Mouse (Mus musculus): ENCODE results near the gene Hlx. TPM values are rescaled to one million over a fixed set of nuclear protein-coding genes. Genes with fewer than 3 reads are reported as not detected.

Hlx gene
- polyA plus RNA-seq (2015; fragmentation: Nextera tagmentation; extraction: Ambion mirVana), result 30.0 and 33.8 TPM in 2 replicates

DNA sequence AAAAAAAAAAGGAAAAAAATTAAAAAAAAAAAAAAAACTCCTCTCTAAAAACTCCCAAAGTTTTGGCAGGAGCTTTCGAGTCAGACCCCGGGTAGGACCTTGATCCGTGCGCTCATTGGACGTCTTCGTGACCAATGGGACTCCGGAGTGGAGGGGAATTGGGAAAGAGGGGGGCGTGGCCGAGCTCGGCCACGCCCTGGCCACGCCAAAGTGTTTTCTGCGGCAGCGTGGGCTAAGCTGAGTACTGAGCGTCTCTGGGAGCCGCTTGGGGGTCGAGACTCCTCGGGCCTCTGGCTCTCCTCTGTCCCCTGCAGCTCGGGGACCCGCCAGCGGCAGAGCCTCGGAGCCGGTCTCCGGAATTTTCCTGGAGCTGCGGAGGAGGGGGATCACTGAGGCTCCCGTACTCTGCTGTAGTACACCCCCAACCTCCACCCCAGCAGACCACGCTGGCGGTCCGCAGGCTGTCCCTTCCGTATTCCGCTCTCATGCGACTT is at the start of gene Hlx:
Hlx (minus strand) TSS at position 64 of the 494 bp plus-strand sequence.
- peak within 1 kb of the TSS; percentile 73 for H3K4me3 ChIP-seq (ENCODE audit: low read length)
- peak within 1 kb of the TSS; percentile 54 for H3K4me2 ChIP-seq (ENCODE audit: low read depth, low read length)
- H3K9ac ChIP-seq (ENCODE audit: low read depth, low read length), result peak within 1 kb of the TSS; percentile 94
- ATAC-seq, result peak; percentile 84
- H3K36me3 ChIP-seq (ENCODE audit: control insufficient read depth, insufficient read depth, low read length), result no peaks in the 10 kb centered on the region
- peak within 1 kb of the TSS; percentile 99 for H3K27ac ChIP-seq (ENCODE audit: low read length)
- H3K4me1 ChIP-seq (ENCODE audit: control insufficient read depth, insufficient read depth, low read length), result peaks cover 10% of the 10 kb centered on the region
- WGBS, result under 1% methylated on average over 32 of the region's 32 CpGs
- peaks cover 26% of the 10 kb centered on the region; the same call in 1 of the 2 replicates for H3K27me3 ChIP-seq (replicated peaks; ENCODE audit: control insufficient read depth, insufficient read depth, low read length)
- H3K9me3 ChIP-seq (ENCODE audit: control insufficient read depth, low read length), result no peaks in the 10 kb centered on the region

DNA sequence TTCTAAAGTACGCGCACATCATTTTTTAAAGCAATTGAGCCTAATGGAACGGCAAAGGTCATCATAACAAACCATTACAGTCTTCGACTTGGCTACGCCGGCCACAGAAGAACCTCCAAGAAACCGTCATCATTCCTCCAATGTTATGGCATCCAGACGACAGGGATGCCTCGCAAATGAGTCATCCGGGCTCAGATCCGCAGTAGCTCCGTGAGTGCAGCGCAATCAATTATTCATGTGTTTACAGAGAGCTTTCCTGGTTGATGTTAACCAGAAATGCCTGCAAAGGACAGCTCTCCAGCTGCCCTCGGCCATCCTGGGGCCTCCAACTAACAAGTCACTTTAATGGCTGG is 49.7 kb upstream of the Hlx start:
- 24% methylated on average over 14 of the region's 14 CpGs for WGBS

DNA sequence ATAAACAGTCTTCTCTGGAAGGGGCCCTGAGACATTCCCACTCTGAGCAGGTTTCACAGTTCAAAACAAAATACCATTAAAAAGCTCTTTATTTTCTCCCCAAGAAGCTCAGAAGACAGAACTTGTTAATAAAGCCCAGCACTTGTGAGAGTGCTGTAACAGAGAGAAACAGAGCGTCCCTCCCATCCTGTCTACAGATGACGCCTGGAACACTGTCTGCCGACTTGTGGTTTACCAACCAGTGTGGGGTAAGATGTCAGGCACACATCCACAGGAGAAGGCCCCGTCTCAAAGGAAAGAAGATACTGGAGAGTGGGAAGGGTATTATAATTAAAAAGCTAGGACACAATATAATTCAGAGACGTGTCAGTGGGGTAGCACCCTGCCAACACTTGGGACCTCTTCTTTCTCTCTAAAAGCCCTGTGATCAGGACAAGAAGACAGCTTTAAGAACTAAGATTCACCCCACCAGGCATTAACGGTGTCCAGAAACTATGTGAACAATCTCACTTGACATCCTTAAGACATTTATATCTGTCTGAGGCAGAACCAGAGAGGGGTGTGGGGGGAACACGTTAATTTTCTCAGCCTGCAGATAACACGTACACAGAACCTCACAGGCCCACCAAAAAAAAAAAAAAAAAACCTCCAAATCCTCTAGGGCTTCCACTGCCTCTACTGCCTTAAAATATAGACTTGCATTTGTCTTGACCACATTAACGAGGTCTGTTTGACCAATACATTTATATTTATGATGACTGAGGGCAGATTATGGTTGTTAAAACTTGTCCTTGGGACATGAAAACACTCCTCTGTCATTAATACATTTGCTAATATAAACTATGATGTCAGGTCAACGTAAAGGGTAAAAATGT is 49.1 kb upstream of the Hlx start:
- Histone ChIP-seq H3K27ac (ENCODE audit: low read length) (peak overlapping the region; percentile 85), H3K9ac (ENCODE audit: low read depth, low read length) (no peak overlapping the region)

More for the DNA sequence above, 49.7 kb upstream of the Hlx start:
- no peaks in the 10 kb centered on the region for H3K36me3 ChIP-seq (ENCODE audit: control insufficient read depth, insufficient read depth, low read length)
- peak overlapping the region; percentile 64; the same call in 1 of the 2 replicates for H3K27ac ChIP-seq (ENCODE audit: low read length)
- H3K9ac ChIP-seq (ENCODE audit: low read depth, low read length), result no peak overlapping the region
- 0 out of 2 replicates have a peak, but pooled peaks cover 2% of the 10 kb centered on the region for H3K27me3 ChIP-seq (replicated peaks; ENCODE audit: control insufficient read depth, insufficient read depth, low read length)
- no peaks in the 10 kb centered on the region for H3K9me3 ChIP-seq (ENCODE audit: control insufficient read depth, low read length)
- no peak overlapping the region for H3K4me2 ChIP-seq (ENCODE audit: low read depth, low read length)
- H3K4me3 ChIP-seq (ENCODE audit: low read length), result no peak overlapping the region
- H3K4me1 ChIP-seq (ENCODE audit: control insufficient read depth, insufficient read depth, low read length), result peaks cover 23% of the 10 kb centered on the region
- peak; percentile 86 for ATAC-seq

GRCm38 (mm10) chr1:184778157-184778556 is 45.7 kb upstream of the Hlx start:
- Histone ChIP-seq H3K4me3 (ENCODE audit: low read length) (no peak overlapping the region), H3K27me3 (replicated peaks; ENCODE audit: control insufficient read depth, insufficient read depth, low read length) (0 out of 2 replicates have a peak, but pooled peaks cover 2% of the 10 kb centered on the region), H3K9me3 (ENCODE audit: control insufficient read depth, low read length) (no peaks in the 10 kb centered on the region), H3K27ac (ENCODE audit: low read length) (no peak overlapping the region), H3K4me2 (ENCODE audit: low read depth, low read length) (no peak overlapping the region), H3K36me3 (ENCODE audit: control insufficient read depth, insufficient read depth, low read length) (no peaks in the 10 kb centered on the region), H3K9ac (ENCODE audit: low read depth, low read length) (no peak overlapping the region), H3K4me1 (ENCODE audit: control insufficient read depth, insufficient read depth, low read length) (peaks cover 26% of the 10 kb centered on the region)
- no peak for ATAC-seq
- WGBS, result 92% methylated on average over 6 of the region's 6 CpGs

More for the DNA sequence above, 49.1 kb upstream of the Hlx start:
- WGBS, result 41% methylated on average over 10 of the region's 10 CpGs
- Histone ChIP-seq H3K9me3 (ENCODE audit: control insufficient read depth, low read length) (no peaks in the 10 kb centered on the region), H3K4me2 (ENCODE audit: low read depth, low read length) (no peak overlapping the region), H3K4me1 (ENCODE audit: control insufficient read depth, insufficient read depth, low read length) (peaks cover 26% of the 10 kb centered on the region), H3K27me3 (replicated peaks; ENCODE audit: control insufficient read depth, insufficient read depth, low read length) (0 out of 2 replicates have a peak, but pooled peaks cover 2% of the 10 kb centered on the region), H3K36me3 (ENCODE audit: control insufficient read depth, insufficient read depth, low read length) (no peaks in the 10 kb centered on the region), H3K4me3 (ENCODE audit: low read length) (no peak overlapping the region)
- peak; percentile 55 for ATAC-seq

DNA sequence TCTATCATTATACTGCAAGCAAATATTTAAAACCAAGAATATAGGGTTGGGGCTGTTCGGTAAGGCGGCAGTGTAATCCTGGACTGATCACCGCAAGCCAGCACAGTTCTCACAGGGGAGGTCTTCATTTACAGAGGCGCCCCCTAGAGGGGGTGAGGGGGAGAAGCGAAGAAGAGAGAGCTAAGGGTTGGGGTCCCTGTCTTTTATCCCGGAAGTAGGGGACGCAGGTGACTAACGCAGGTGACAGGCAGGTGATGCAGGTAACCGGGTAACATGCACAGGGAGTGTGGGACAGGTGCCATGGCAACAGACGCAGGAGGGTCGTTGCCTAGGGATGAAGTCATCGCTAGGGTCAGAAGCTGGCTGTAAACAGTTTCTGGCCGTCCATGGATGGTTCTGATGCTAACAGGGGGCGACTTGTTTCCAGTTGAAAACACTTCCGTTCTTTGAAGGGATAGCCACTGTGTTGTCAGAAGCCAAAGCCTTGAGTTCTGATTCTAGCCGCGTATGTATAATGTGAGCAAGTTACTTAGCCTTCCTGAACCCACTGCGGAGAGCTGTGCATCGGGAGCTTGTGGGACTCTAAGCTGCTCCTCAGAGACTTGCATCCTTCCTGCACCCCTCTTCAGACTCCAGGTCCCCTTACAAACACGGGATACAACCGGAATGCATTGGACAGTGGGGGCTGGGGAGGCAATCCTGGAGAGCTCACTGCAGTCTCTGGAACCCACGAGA is 44.8 kb upstream of the Hlx start:
- Histone ChIP-seq H3K27me3 (replicated peaks; ENCODE audit: control insufficient read depth, insufficient read depth, low read length) (0 out of 2 replicates have a peak, but pooled peaks cover 2% of the 10 kb centered on the region), H3K4me3 (ENCODE audit: low read length) (no peak overlapping the region), H3K4me1 (ENCODE audit: control insufficient read depth, insufficient read depth, low read length) (peaks cover 21% of the 10 kb centered on the region), H3K9ac (ENCODE audit: low read depth, low read length) (no peak overlapping the region), H3K4me2 (ENCODE audit: low read depth, low read length) (no peak overlapping the region), H3K9me3 (ENCODE audit: control insufficient read depth, low read length) (no peaks in the 10 kb centered on the region), H3K27ac (ENCODE audit: low read length) (no peak overlapping the region), H3K36me3 (ENCODE audit: control insufficient read depth, insufficient read depth, low read length) (no peaks in the 10 kb centered on the region)
- 30% methylated on average over 22 of the region's 22 CpGs for WGBS
- ATAC-seq, result no peak

DNA sequence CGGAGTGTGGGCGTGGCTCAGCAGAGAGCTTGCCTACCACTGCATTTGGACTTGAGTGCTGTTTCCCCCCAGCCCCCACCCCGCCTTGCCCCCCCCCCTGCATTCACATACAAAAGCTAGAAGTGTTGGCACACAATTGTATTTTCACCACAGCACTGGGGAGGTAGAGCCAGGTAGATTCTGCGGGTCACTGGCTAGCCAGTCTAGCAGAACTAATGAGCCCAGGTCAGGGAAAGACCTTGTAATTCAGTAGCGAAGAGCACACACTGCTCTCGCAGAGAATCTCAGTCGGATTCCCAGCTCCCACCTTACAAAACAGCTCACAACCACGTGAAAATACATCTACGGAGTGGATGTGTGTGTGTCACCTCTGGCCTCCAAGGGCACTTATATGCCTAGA is 42.9 kb upstream of the Hlx start:
- H3K27me3 ChIP-seq (replicated peaks; ENCODE audit: control insufficient read depth, insufficient read depth, low read length), result 0 out of 2 replicates have a peak, but pooled peaks cover 2% of the 10 kb centered on the region
- no peak for ATAC-seq
- H3K9me3 ChIP-seq (ENCODE audit: control insufficient read depth, low read length), result no peaks in the 10 kb centered on the region
- WGBS, result 57% methylated on average over 9 of the region's 9 CpGs
- H3K36me3 ChIP-seq (ENCODE audit: control insufficient read depth, insufficient read depth, low read length), result no peaks in the 10 kb centered on the region
- no peak overlapping the region for H3K4me2 ChIP-seq (ENCODE audit: low read depth, low read length)
- no peak overlapping the region for H3K27ac ChIP-seq (ENCODE audit: low read length)
- peaks cover 20% of the 10 kb centered on the region for H3K4me1 ChIP-seq (ENCODE audit: control insufficient read depth, insufficient read depth, low read length)
- H3K4me3 ChIP-seq (ENCODE audit: low read length), result no peak overlapping the region
- no peak overlapping the region for H3K9ac ChIP-seq (ENCODE audit: low read depth, low read length)

DNA sequence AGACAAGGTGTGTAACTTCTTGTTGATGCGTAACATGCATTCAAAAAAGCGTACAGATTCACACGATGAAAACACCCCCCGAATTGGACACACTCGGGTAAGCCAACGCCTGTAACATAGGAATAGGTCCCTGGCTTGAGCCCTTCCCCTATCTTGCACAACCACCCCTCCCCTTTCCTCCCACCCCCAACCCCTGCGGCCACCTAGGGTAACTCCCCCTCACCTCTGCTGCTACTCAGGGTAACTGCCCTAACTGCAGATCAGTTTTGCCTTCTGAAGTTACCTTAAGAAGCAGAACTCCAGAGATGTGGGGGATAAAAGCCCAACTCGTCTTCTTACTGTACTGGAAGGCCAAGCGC is 39.5 kb upstream of the Hlx start:
- Histone ChIP-seq H3K36me3 (ENCODE audit: control insufficient read depth, insufficient read depth, low read length) (no peaks in the 10 kb centered on the region), H3K9me3 (ENCODE audit: control insufficient read depth, low read length) (no peaks in the 10 kb centered on the region), H3K4me1 (ENCODE audit: control insufficient read depth, insufficient read depth, low read length) (peaks cover 13% of the 10 kb centered on the region), H3K9ac (ENCODE audit: low read depth, low read length) (no peak overlapping the region), H3K27me3 (replicated peaks; ENCODE audit: control insufficient read depth, insufficient read depth, low read length) (no peaks in the 10 kb centered on the region), H3K4me3 (ENCODE audit: low read length) (no peak overlapping the region), H3K4me2 (ENCODE audit: low read depth, low read length) (no peak overlapping the region), H3K27ac (ENCODE audit: low read length) (no peak overlapping the region)
- 19% methylated on average over 9 of the region's 9 CpGs for WGBS
- no peak; the same call in 1 of the 2 replicates for ATAC-seq

- H3K4me2 ChIP-seq (ENCODE audit: low read depth, low read length), result peak overlapping the region; percentile 33
- 15% methylated on average over 18 of the region's 18 CpGs for WGBS
- no peak overlapping the region for H3K4me3 ChIP-seq (ENCODE audit: low read length)
- H3K36me3 ChIP-seq (ENCODE audit: control insufficient read depth, insufficient read depth, low read length), result no peaks in the 10 kb centered on the region
- peak overlapping the region; percentile 57; the same call in 1 of the 2 replicates for H3K27ac ChIP-seq (ENCODE audit: low read length)
- no peaks in the 10 kb centered on the region for H3K27me3 ChIP-seq (replicated peaks; ENCODE audit: control insufficient read depth, insufficient read depth, low read length)
- H3K9me3 ChIP-seq (ENCODE audit: control insufficient read depth, low read length), result no peaks in the 10 kb centered on the region
- H3K9ac ChIP-seq (ENCODE audit: low read depth, low read length), result 0 out of 2 replicates have a peak overlapping the region, but pooled peaks have one; percentile 32
- ATAC-seq, result peak; percentile 62; the same call in 1 of the 2 replicates
- peaks cover 11% of the 10 kb centered on the region for H3K4me1 ChIP-seq (ENCODE audit: control insufficient read depth, insufficient read depth, low read length)
Measured at GRCm38 (mm10) chr1:184771202-184771890, 38.9 kb upstream of the Hlx start.
